Mouse (Mus musculus) splenic B cell, adult 2 months (primary cell): Measurements from ENCODE around the gene Gm5294.

ENCODE experiments used
- DNase-seq: peaks from one replicate; pipeline ENCODE4 v3.0.0-alpha.2; 2011; ENCODE audit warnings: low read depth, low spot score
- H3K27me3 ChIP-seq: 2 replicates; pipeline ENCODE4 v1.6.1; 2012; ENCODE audit warnings: mild to moderate bottlenecking, low read length, moderate library complexity, mixed read lengths; ENCODE audit not compliant: control insufficient read depth, poor library complexity, insufficient read depth, severe bottlenecking
- H3K36me3 ChIP-seq: 2 replicates; pipeline ENCODE4 v1.6.1; 2012; ENCODE audit warnings: mild to moderate bottlenecking, low read length, moderate library complexity, mixed read lengths; ENCODE audit not compliant: control insufficient read depth, poor library complexity, insufficient read depth, severe bottlenecking

Gene Gm5294

GRCm38 (mm10) chr5:138820717-138821332 is 945 bp downstream of the Gm5294 start:
- DNase-seq = no peak
- H3K36me3 ChIP-seq = no peaks in the 10 kb centered on the region
- no peaks in the 10 kb centered on the region; the same call in 1 of the 2 replicates for H3K27me3 ChIP-seq

GRCm38 (mm10) chr5:138825090-138825489 is 5.2 kb downstream of the Gm5294 start:
- no peaks in the 10 kb centered on the region for H3K36me3 ChIP-seq
- no peak for DNase-seq
- no peaks in the 10 kb centered on the region for H3K27me3 ChIP-seq

- Histone ChIP-seq H3K27me3 (no peaks in the 10 kb centered on the region), H3K36me3 (no peaks in the 10 kb centered on the region)
- no peak for DNase-seq
Observed at GRCm38 (mm10) chr5:138833406-138833805, 13.5 kb downstream of the Gm5294 start.

GRCm38 (mm10) chr5:138834910-138835309 is 15.0 kb downstream of the Gm5294 start:
- DNase-seq = no peak
- H3K27me3 ChIP-seq = no peaks in the 10 kb centered on the region
- H3K36me3 ChIP-seq = no peaks in the 10 kb centered on the region

- DNase-seq = no peak
- Histone ChIP-seq H3K27me3 (no peaks in the 10 kb centered on the region), H3K36me3 (no peaks in the 10 kb centered on the region)
Observed at GRCm38 (mm10) chr5:138840981-138841380, 21.1 kb downstream of the Gm5294 start.

- no peak for DNase-seq
- Histone ChIP-seq H3K36me3 (no peaks in the 10 kb centered on the region), H3K27me3 (no peaks in the 10 kb centered on the region)
Observed at GRCm38 (mm10) chr5:138843168-138843824, 23.4 kb downstream of the Gm5294 start.

- no peak for DNase-seq
- no peaks in the 10 kb centered on the region for H3K27me3 ChIP-seq
- no peaks in the 10 kb centered on the region for H3K36me3 ChIP-seq
Observed at GRCm38 (mm10) chr5:138846506-138846905, 26.6 kb downstream of the Gm5294 start.

- Histone ChIP-seq H3K27me3 (no peaks in the 10 kb centered on the region), H3K36me3 (no peaks in the 10 kb centered on the region)
- peak; percentile 86 for DNase-seq
Observed at GRCm38 (mm10) chr5:138848102-138848501, 28.2 kb downstream of the Gm5294 start.

GRCm38 (mm10) chr5:138849682-138850461 is 30.0 kb downstream of the Gm5294 start:
- Histone ChIP-seq H3K36me3 (no peaks in the 10 kb centered on the region), H3K27me3 (no peaks in the 10 kb centered on the region)
- no peak for DNase-seq

- Histone ChIP-seq H3K27me3 (no peaks in the 10 kb centered on the region), H3K36me3 (no peaks in the 10 kb centered on the region)
- no peak for DNase-seq
Observed at GRCm38 (mm10) chr5:138850462-138850844, 30.6 kb downstream of the Gm5294 start.

GRCm38 (mm10) chr5:138851296-138851780 is 31.5 kb downstream of the Gm5294 start:
- no peaks in the 10 kb centered on the region for H3K36me3 ChIP-seq
- H3K27me3 ChIP-seq = no peaks in the 10 kb centered on the region
- no peak for DNase-seq

GRCm38 (mm10) chr5:138852151-138852550 is 32.3 kb downstream of the Gm5294 start:
- DNase-seq = no peak
- no peaks in the 10 kb centered on the region for H3K36me3 ChIP-seq
- no peaks in the 10 kb centered on the region for H3K27me3 ChIP-seq

- Histone ChIP-seq H3K36me3 (no peaks in the 10 kb centered on the region), H3K27me3 (no peaks in the 10 kb centered on the region)
- no peak for DNase-seq
Observed at GRCm38 (mm10) chr5:138853349-138853748, 33.5 kb downstream of the Gm5294 start.

GRCm38 (mm10) chr5:138857010-138857617 is 37.2 kb downstream of the Gm5294 start:
- Histone ChIP-seq H3K36me3 (no peaks in the 10 kb centered on the region), H3K27me3 (no peaks in the 10 kb centered on the region)
- DNase-seq = peak; percentile 36

GRCm38 (mm10) chr5:138857811-138858251 is 38.0 kb downstream of the Gm5294 start:
- H3K27me3 ChIP-seq = no peaks in the 10 kb centered on the region
- no peaks in the 10 kb centered on the region for H3K36me3 ChIP-seq
- no peak for DNase-seq
